In the genomic region with DNA sequence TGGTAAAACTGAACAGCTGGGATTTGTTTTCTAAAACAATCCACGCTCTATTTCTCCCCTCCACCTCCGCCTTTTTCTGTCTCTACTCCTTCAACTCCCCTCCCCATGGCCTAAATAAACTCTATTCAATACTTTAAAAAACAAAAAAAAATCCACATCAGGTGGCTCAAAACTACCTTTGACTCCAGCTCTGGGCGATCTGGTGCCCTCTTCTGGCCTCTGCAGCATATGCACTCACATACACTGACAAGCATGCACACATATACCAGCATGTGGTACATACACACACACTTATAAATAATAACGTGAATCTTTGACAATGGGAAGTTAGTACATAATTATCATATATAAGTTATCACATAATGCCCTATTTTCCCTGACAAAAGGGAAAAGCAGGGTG, we compare ENCODE assay signal across 19 mouse cellular contexts. TPM values are rescaled to one million over a fixed set of nuclear protein-coding genes. Genes with fewer than 3 reads are reported as not detected.
DNase-seq lines count a peak whose midpoint lies in the region; TF ChIP-seq lines count a peak whose summit lies in the region.
"Had no signal": no experiment of that assay in that cellular context is flagged by ENCODE, and none has a peak within 500 bp of the region (broad histone marks: within the 10 kb centered on the region; RNA-seq: fewer than 3 reads in every experiment).

No protein-coding gene starts in this region.

- H3K9me3 ChIP-seq in ES-Bruce4 (replicated peaks; ENCODE audit: control insufficient read depth, insufficient read depth, low read length, poor library complexity, severe bottlenecking) = no peaks in the 10 kb centered on the region
- H3K9me3 ChIP-seq: hindbrain, embryonic 12.5 days; limb, embryonic 15.5 days; neural tube, embryonic 13.5 days had no signal

- no peaks in the 10 kb centered on the region for H3K4me1 ChIP-seq in ES-Bruce4 (ENCODE audit: control insufficient read depth, insufficient read depth, low read length)

- peak; percentile 8; the same call in 1 of the 2 replicates for TF ChIP-seq CTCF in left cerebral cortex, adult 2 months (IDR thresholded peaks at IDR 0.05)
- TF ChIP-seq CTCF in ES-Bruce4 (IDR thresholded peaks at IDR 0.05; ENCODE audit: low read depth, low read length) = peak; percentile 34

- intact Hi-C loops in left cerebral cortex, adult 2 months (cut with DNase I) = no loop called here
- intact Hi-C loops in left cerebral cortex, postnatal 25 days (cut with DNase I) = no loop called here

- TF ChIP-seq POLR2A in ES-Bruce4 (IDR thresholded peaks at IDR 0.05; ENCODE audit: insufficient read depth, low read length) = no peak

- H3K4me3 ChIP-seq in left cerebral cortex, adult 2 months = no peak overlapping the region
- no peak overlapping the region for H3K4me3 ChIP-seq in ES-Bruce4 (ENCODE audit: low read depth, low read length)
- H3K4me3 ChIP-seq: erythroblast, embryonic 14.5 days; hindbrain, embryonic 12.5 days; limb, embryonic 15.5 days; neural tube, embryonic 13.5 days had no signal

- TF ChIP-seq EP300 in ES-Bruce4 (IDR thresholded peaks at IDR 0.05; ENCODE audit: insufficient read depth, low read depth, low read length) = no peak

- H3K27ac ChIP-seq in left cerebral cortex, adult 2 months = no peak overlapping the region
- H3K27ac ChIP-seq in ES-Bruce4 (ENCODE audit: insufficient read depth, low read length) = no peak overlapping the region
- H3K27ac ChIP-seq: hindbrain, embryonic 12.5 days; limb, embryonic 15.5 days; neural tube, embryonic 13.5 days had no signal

- DNase-seq in left cerebral cortex, adult 2 months (ENCODE audit: extremely low spot score in 1 of 2, low spot score in 2 of 2) = no peak
- DNase-seq in left cerebral cortex, postnatal 25 days (ENCODE audit: low spot score in 2 of 2) = no peak
- DNase-seq in A20 (ENCODE audit: low read depth, low spot score) = peak; percentile 54
- peak; percentile 47 for DNase-seq in naive thymus-derived CD4-positive, alpha-beta T cell, adult 2 months (ENCODE audit: low read depth)
- no peak for DNase-seq in embryo, embryonic 10 days (ENCODE audit: low spot score)
- no peak for DNase-seq in ovary, adult 18-20 months (ENCODE audit: low spot score)
- DNase-seq: cerebellum, adult 8-10 months; kidney, adult 18-20 months; spleen, adult 18-20 months had no signal

- H3K9ac ChIP-seq in ES-Bruce4 (ENCODE audit: low read depth, poor library complexity, severe bottlenecking) = no peak overlapping the region
- H3K9ac ChIP-seq: hindbrain, embryonic 12.5 days; limb, embryonic 15.5 days; neural tube, embryonic 13.5 days had no signal

- no peaks in the 10 kb centered on the region for H3K36me3 ChIP-seq in ES-Bruce4 (ENCODE audit: control insufficient read depth, insufficient read depth, low read length, poor library complexity, severe bottlenecking)
- H3K36me3 ChIP-seq: G1E; hindbrain, embryonic 12.5 days; limb, embryonic 15.5 days; neural tube, embryonic 13.5 days had no signal

- H3K27me3 ChIP-seq in ES-Bruce4 (ENCODE audit: control insufficient read depth, insufficient read depth, low read length, poor library complexity, severe bottlenecking) = no peaks in the 10 kb centered on the region
- H3K27me3 ChIP-seq: hindbrain, embryonic 12.5 days; limb, embryonic 15.5 days; neural tube, embryonic 13.5 days had no signal

RNA-seq across cellular contexts. Expression of gene Bex6, which starts 4.6 kb away (rescaled TPM):
- total RNA-seq in left cerebral cortex, adult 2 months (2021) = not detected
- total RNA-seq in left cerebral cortex, postnatal 25 days (2021) = not detected
- not detected in 2 replicates for polyA plus RNA-seq in ES-Bruce4 (2011; ENCODE audit: insufficient read depth, insufficient read length, low read depth, missing spikeins)
- total RNA-seq: G1E; gastrocnemius, postnatal 4 days; midbrain, postnatal 0 days had no signal
- polyA plus RNA-seq: activated CD4-positive, CD25-positive, alpha-beta regulatory T cell, adult 4 months; erythroblast, embryonic 14.5 days; G1E; heart, embryonic 14.5 days; hindbrain, embryonic 12.5 days; midbrain, postnatal 0 days; neural tube, embryonic 13.5 days had no signal

RNA-seq across cellular contexts. Expression of gene Nrros, which starts 9.6 kb away (rescaled TPM):
- total RNA-seq in left cerebral cortex, adult 2 months (2021) = 1 to 10 TPM; 8.7 to 9.1 TPM
- total RNA-seq in left cerebral cortex, postnatal 25 days (2021) = 1 to 10 TPM; 7.9 to 8.9 TPM
- 0.61 and 1.1 TPM in 2 replicates for polyA plus RNA-seq in ES-Bruce4 (2011; ENCODE audit: insufficient read depth, insufficient read length, low read depth, missing spikeins)

Comparison
In these comparisons a context has a peak if more than half of its experiments do, and no peak if none do; other contexts are left out.
1. DNase-seq: peak in A20 (single experiment) and naive thymus-derived CD4-positive, alpha-beta T cell, adult 2 months (single experiment); none in left cerebral cortex, adult 2 months (0 of 2), left cerebral cortex, postnatal 25 days (0 of 2), embryo, embryonic 10 days (single experiment) and ovary, adult 18-20 months (single experiment).